Mouse (Mus musculus) neural tube, embryonic 15.5 days (tissue): ENCODE measurements around the gene Tbca. TPM values are rescaled to one million over a fixed set of nuclear protein-coding genes. Genes with fewer than 3 reads are reported as not detected.
A peak's percentile ranks its signal among the peaks of the same experiment; 100 is the strongest.

Experiments
- ATAC-seq: fragments of 200-750 bp; cut with Nextera tagmentation; 2 replicates; pipeline ENCODE4 v1.8.0; 2017; ENCODE audit warnings: mild to moderate bottlenecking, moderate TSS enrichment, moderate library complexity; ENCODE audit not compliant: low FRiP score
- H3K27ac ChIP-seq: fragments of 300-500 bp; sonication (generic); replicated peaks from 2 replicates; pipeline ENCODE4 v1.5.1; 2015; ENCODE audit warnings: mild to moderate bottlenecking, inconsistent platforms
- H3K27me3 ChIP-seq: fragments of 300-500 bp; sonication (generic); replicated peaks from 2 replicates; pipeline ENCODE4 v1.6.1; 2015; ENCODE audit warnings: inconsistent platforms
- H3K36me3 ChIP-seq: fragments of 300-500 bp; sonication (generic); 2 replicates; pipeline ENCODE4 v1.6.1; 2015; ENCODE audit warnings: inconsistent platforms
- H3K4me1 ChIP-seq: fragments of 300-500 bp; sonication (generic); 2 replicates; pipeline ENCODE4 v1.6.1; 2015; ENCODE audit warnings: inconsistent platforms
- H3K4me2 ChIP-seq: fragments of 300-500 bp; sonication (generic); 2 replicates; pipeline ENCODE4 v1.6.1; 2015; ENCODE audit warnings: inconsistent platforms, mild to moderate bottlenecking, moderate library complexity
- H3K4me3 ChIP-seq: fragments of 300-500 bp; sonication (generic); replicated peaks from 2 replicates; pipeline ENCODE4 v1.5.1; 2015; ENCODE audit warnings: mild to moderate bottlenecking, inconsistent platforms
- H3K9ac ChIP-seq: fragments of 300-500 bp; sonication (generic); replicated peaks from 2 replicates; pipeline ENCODE4 v1.6.1; 2015; ENCODE audit warnings: mild to moderate bottlenecking, inconsistent platforms
- H3K9me3 ChIP-seq: fragments of 300-500 bp; sonication (generic); replicated peaks from 2 replicates; pipeline ENCODE4 v1.6.1; 2016; ENCODE audit warnings: inconsistent platforms
- WGBS: fragments of 180-500 bp; shearing (Covaris S2); methylation state at CpG from one replicate; pipeline ENCODE4 v1.1.7; 2015; ENCODE audit warnings: mixed read lengths; 5-methylcytosine and 5-hydroxymethylcytosine counted together
- polyA plus RNA-seq: library from polyadenylated mRNA; unstranded; fragments of >200 nt; fragmentation: Nextera tagmentation; extraction: Ambion mirVana; gene quantifications from 2 replicates; pipeline ENCODE4 v1.2.1, GENCODE M21; 2015

Tbca gene
- 253 and 302 TPM in 2 replicates for polyA plus RNA-seq

DNA sequence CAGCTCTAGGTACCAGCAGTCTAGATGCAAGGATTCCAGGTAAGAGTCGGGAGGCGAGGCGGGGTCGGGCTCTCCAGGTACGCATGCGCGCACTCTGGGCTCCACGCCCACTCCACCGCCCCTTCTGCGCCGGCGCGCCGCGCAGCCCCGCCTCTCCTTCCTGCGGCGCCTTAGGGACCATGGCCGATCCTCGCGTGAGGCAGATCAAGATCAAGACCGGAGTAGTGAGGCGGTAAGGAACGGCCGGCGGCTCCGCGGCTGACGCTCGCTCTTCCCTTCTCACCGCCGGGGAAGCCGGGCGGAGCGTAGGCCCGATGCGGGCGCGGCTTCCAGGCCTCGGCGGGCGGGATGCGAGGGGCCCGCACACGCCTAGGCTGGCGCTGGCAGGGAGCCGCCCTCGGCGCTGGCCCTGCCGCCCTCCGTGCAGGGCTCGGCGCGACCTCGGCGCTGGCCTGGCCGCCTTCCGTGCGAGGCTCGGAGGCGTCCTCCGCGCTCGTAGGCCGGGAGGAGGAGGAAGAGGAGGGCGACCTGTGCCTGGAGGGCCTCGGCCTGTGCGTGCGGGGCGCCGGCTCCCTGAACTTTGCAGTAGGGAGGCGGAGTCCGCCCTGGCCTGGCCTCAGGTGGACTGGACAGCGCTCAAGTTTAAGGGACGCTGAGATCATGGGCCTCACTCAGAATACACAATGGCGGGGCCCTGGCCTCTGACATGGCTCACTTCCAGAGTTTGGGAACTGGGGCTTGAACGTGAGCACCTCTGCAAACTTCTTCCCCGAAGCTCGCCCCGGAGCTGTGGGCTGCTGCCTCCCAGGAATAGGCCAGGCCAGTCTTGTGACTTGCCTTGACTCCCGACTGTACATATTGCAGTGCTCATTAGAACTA, at the start of gene Tbca:
Gene Tbca (plus strand): TSS at position 140 of the 879 bp plus-strand sequence.
- Histone ChIP-seq H3K27me3 (0 out of 2 replicates have a peak, but pooled peaks cover 6% of the 10 kb centered on the region), H3K9me3 (no peaks in the 10 kb centered on the region), H3K36me3 (no peaks in the 10 kb centered on the region), H3K4me2 (peak within 1 kb of the TSS; percentile 78), H3K27ac (peak within 1 kb of the TSS; percentile 90), H3K9ac (peak within 1 kb of the TSS; percentile 96), H3K4me1 (peaks cover 10% of the 10 kb centered on the region), H3K4me3 (peak within 1 kb of the TSS; percentile 63)
- under 1% methylated on average over 80 of the region's 81 CpGs for WGBS
- ATAC-seq = peak; percentile 97

DNA sequence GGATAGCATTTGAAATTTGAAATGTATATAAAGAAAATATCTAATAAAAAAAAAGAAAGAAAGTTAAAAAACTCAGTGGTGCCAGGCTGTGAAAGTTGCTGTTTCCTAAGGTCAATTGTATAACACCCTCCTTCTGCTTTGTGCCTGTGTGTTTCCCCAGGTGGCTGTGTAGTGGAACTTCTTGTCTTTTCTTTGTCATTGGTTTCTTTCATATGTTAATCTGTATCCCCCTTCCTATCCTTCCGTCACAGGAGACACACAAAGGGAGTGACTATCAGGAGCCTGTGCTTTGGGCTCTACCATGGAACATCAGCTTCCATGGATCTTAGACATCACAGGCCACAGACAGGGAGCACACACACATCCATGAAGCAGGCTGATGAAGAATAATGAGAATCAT, 43.5 kb upstream of the Tbca start:
- H3K4me3 ChIP-seq = no peak overlapping the region
- H3K36me3 ChIP-seq = no peaks in the 10 kb centered on the region
- H3K27me3 ChIP-seq = no peaks in the 10 kb centered on the region
- WGBS = 15% methylated on average over 1 of the region's 1 CpGs
- H3K4me1 ChIP-seq = no peaks in the 10 kb centered on the region
- no peaks in the 10 kb centered on the region for H3K9me3 ChIP-seq
- no peak overlapping the region for H3K27ac ChIP-seq
- H3K9ac ChIP-seq = no peak overlapping the region
- ATAC-seq = no peak
- no peak overlapping the region for H3K4me2 ChIP-seq

DNA sequence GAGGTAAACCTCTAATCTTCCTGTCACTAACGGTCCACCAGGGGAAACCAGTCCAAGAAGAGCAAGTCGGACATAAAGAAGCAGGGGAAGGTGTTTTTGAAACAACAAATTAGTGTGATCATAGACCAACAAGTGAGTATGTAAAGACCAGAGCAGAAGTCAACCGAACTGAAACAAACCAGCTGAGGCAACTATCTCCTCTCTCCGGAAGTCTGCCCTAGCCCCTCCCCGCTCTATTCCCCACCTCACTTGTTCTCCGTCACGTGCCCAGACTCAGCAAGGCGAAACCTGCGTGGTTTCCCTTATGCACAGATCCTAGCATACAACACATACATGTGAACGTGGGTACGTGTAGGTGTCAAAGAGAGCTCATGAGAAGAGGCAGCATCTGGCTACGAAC, 22.9 kb upstream of the Tbca start:
- no peak overlapping the region for H3K4me3 ChIP-seq
- no peak overlapping the region for H3K27ac ChIP-seq
- no peaks in the 10 kb centered on the region for H3K9me3 ChIP-seq
- no peak overlapping the region for H3K9ac ChIP-seq
- no peak for ATAC-seq
- 90% methylated on average over 12 of the region's 12 CpGs for WGBS
- no peaks in the 10 kb centered on the region for H3K4me1 ChIP-seq
- H3K4me2 ChIP-seq = no peak overlapping the region
- no peaks in the 10 kb centered on the region for H3K36me3 ChIP-seq
- H3K27me3 ChIP-seq = no peaks in the 10 kb centered on the region

DNA sequence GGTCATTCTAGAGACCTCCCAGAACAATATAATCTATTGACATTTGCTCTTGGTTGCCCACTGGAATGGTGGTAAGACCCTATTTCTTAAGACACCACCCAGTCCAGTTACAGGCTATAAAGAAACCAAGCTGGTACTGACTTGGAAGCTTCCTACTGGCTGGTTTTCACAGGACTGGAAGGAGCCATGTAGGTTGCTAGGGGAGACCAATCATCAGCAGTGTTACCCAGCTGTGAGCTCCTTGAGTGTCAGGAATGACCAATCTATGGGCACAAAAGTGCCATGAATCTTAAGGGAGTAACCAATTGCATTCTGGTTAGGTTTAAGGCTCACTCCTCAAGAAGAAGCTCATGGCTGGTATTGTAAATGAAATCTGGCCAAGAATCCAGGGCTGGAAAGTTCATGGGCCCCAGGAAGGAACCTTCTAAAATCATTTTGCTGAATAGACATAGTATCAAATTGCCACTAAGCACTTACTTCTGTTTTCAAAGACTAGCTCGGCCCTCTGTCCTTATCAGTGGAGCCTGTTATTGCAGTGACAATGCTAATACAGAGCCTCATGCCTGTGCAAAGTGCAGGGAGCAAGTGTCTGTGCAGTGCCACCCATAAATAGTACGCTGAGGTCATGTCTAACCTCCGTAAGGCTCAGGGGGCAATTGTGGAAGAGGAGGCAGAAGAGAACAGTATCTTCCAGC, 20.1 kb upstream of the Tbca start:
- H3K9ac ChIP-seq = no peak overlapping the region
- H3K4me1 ChIP-seq = no peaks in the 10 kb centered on the region
- H3K27me3 ChIP-seq = no peaks in the 10 kb centered on the region
- H3K9me3 ChIP-seq = no peaks in the 10 kb centered on the region
- 84% methylated on average over 3 of the region's 3 CpGs for WGBS
- no peak overlapping the region for H3K4me3 ChIP-seq
- H3K4me2 ChIP-seq = no peak overlapping the region
- no peaks in the 10 kb centered on the region for H3K36me3 ChIP-seq
- no peak for ATAC-seq
- H3K27ac ChIP-seq = no peak overlapping the region

DNA sequence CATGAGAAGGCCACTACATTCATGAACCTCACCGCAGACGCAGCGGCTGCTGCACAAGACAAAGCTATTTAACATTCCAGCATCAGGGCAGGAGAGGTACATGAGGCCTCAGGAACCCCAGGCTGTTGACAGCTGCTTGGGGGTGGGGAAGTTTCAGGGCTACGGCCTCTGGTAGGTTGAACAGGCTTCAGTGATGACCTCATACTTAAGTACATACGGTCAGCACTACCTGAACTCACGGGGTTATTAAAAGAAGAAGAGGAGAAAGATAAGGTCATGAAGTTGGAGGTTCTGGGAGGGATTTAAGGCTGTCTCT, 19.6 kb upstream of the Tbca start:
- no peaks in the 10 kb centered on the region for H3K4me1 ChIP-seq
- no peak overlapping the region for H3K9ac ChIP-seq
- no peaks in the 10 kb centered on the region for H3K9me3 ChIP-seq
- H3K27me3 ChIP-seq = no peaks in the 10 kb centered on the region
- H3K27ac ChIP-seq = no peak overlapping the region
- 84% methylated on average over 6 of the region's 6 CpGs for WGBS
- ATAC-seq = no peak
- no peaks in the 10 kb centered on the region for H3K36me3 ChIP-seq
- H3K4me2 ChIP-seq = no peak overlapping the region
- no peak overlapping the region for H3K4me3 ChIP-seq

DNA sequence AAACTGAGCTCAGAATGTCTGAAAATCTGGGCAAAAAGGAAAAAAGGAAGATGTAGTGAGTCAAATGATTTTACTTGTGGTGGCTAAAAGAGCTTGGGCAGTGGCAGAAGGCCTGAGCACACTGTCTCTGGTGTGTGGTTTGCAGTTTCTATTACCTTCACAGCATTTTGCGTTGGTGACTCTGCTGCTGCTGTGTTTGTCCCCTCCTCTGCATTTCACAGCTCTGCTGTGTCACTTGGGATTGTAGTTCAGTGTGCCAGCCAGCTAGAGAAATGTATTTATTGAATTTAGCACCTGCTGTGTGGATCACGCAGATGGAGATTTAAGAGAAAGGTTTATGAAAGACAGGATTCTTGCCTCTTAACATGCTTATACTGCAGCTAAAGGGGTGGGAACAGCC, 1.8 kb upstream of the Tbca start:
- H3K9ac ChIP-seq = no peak overlapping the region
- H3K36me3 ChIP-seq = no peaks in the 10 kb centered on the region
- no peak overlapping the region for H3K4me2 ChIP-seq
- H3K27me3 ChIP-seq = 0 out of 2 replicates have a peak, but pooled peaks cover 6% of the 10 kb centered on the region
- ATAC-seq = no peak
- no peaks in the 10 kb centered on the region for H3K9me3 ChIP-seq
- WGBS = 78% methylated on average over 2 of the region's 2 CpGs
- peaks cover 10% of the 10 kb centered on the region for H3K4me1 ChIP-seq
- no peak overlapping the region for H3K4me3 ChIP-seq
- H3K27ac ChIP-seq = no peak overlapping the region

DNA sequence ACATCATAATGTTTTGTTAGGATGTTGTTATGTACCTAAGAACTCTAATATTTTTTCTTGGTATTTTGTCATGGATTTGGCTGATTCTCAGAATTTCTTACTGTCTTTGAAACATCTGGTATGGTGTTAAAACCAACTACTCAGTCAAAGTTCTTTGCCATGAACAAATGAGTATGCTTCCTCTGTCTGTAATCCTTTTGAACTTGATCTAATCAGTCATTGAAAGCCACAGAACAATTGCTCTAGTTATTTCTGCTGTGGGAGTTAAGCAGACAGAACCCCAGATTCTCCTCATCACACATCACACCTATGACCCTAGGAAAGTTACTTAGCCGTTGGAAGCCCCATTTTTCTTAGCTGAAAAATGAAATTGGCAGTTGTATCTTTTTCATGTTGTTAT, 6.0 kb downstream of the Tbca start:
- Histone ChIP-seq H3K27me3 (no peaks in the 10 kb centered on the region), H3K4me1 (peaks cover 5% of the 10 kb centered on the region), H3K4me2 (no peak overlapping the region), H3K4me3 (no peak overlapping the region), H3K36me3 (no peaks in the 10 kb centered on the region), H3K27ac (no peak overlapping the region), H3K9me3 (no peaks in the 10 kb centered on the region), H3K9ac (no peak overlapping the region)
- 79% methylated on average over 1 of the region's 1 CpGs for WGBS
- ATAC-seq = no peak

DNA sequence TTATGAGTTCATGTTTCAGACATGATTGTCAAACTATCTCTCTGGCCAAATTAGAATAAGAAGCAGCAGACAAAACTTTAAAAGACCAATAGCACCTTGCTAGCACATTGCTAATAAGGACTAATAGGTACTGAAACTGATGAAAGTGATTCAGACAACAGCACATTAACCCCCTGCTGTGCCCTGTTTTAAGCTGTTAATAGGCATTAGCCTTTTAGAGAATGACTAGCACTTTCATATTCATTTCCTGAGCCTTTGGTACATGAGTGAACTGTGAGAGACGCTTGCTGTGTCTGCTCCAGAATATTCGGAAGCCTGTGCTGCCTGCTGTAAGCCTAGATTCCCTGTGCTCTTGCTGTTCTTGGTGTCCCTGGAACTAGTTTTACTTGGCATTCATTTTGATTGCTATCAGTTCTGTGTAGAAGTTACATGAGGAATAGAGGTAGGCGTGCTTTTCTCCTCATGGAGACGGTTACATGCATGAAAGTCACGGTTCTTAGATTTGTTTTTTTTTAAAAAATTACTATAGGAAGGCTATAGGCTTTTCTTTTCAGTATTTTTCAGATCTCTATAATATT, 14.9 kb downstream of the Tbca start:
- no peaks in the 10 kb centered on the region for H3K9me3 ChIP-seq
- no peak overlapping the region for H3K27ac ChIP-seq
- no peak for ATAC-seq
- WGBS = 67% methylated on average over 5 of the region's 5 CpGs
- no peak overlapping the region for H3K4me2 ChIP-seq
- no peak overlapping the region for H3K4me3 ChIP-seq
- no peak overlapping the region for H3K9ac ChIP-seq
- no peaks in the 10 kb centered on the region for H3K27me3 ChIP-seq
- peaks cover 10% of the 10 kb centered on the region; the same call in 1 of the 2 replicates for H3K4me1 ChIP-seq
- no peaks in the 10 kb centered on the region for H3K36me3 ChIP-seq

DNA sequence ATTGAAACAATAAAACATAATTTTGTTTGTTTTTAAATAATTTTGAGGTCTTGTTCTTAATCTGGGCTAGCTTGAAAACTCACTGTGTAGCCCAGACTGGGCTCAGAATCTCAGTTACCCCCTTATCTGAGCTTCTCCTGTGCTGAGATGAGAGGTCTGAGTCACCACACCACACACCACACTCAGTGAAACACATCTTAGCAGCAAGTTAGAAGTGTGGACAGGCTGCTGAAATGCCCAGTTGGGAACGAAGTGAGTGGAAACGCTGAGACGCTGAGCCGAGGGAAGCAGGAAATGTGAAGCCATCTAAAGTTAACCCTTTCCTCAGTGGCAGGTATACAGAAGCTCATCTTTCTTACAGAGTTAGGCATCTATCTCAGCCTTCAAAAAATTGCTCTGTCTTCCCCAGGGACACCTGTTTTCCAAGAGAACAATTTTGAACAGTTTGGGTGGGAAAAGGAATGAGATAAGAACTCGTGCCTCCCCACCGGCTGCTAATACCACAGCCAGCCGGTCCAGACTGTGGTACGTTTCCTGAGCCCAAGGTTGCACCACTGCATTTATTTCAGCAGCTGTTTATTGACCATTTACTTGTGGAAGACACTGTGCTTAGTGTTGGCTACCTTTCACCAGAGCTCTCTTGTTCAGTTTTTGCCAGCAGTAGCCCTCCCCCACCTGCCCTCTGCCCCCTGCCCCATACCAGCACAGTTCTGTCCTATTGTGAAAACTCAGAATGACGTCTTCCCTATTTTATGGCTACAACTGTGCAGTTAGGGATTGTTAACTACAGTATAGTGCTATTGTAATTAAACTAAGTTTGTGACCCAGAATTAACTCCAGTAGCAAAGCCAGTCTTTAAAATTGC, 17.8 kb downstream of the Tbca start:
- Histone ChIP-seq H3K4me2 (no peak overlapping the region), H3K36me3 (no peaks in the 10 kb centered on the region), H3K9me3 (no peaks in the 10 kb centered on the region), H3K27ac (no peak overlapping the region), H3K27me3 (no peaks in the 10 kb centered on the region), H3K4me1 (peaks cover 10% of the 10 kb centered on the region; the same call in 1 of the 2 replicates), H3K4me3 (no peak overlapping the region), H3K9ac (no peak overlapping the region)
- ATAC-seq = no peak
- WGBS = 23% methylated on average over 9 of the region's 9 CpGs

DNA sequence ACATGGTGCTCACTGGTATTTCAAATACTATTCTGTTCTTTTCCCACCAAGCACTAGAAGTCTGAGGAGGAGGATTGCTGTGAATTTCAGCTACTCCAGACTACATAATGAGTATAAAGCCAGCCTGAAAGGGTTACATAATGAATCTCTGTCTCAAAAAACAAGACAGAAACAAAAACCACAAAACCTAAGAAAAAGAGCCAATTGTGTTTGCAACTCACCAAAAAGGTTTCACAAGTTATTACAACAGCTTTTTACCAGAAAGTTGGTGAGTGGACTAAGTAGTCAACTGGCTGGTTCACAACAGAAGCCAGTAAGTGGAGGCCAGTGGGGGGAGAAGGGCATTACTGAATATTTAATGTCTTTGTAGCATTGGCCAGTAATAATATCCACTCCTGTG, 19.9 kb downstream of the Tbca start:
- no peaks in the 10 kb centered on the region for H3K27me3 ChIP-seq
- no peak overlapping the region for H3K4me2 ChIP-seq
- H3K9me3 ChIP-seq = no peaks in the 10 kb centered on the region
- ATAC-seq = no peak
- no peak overlapping the region for H3K4me3 ChIP-seq
- no peaks in the 10 kb centered on the region for H3K36me3 ChIP-seq
- H3K9ac ChIP-seq = no peak overlapping the region
- peaks cover 6% of the 10 kb centered on the region; the same call in 1 of the 2 replicates for H3K4me1 ChIP-seq
- H3K27ac ChIP-seq = no peak overlapping the region

DNA sequence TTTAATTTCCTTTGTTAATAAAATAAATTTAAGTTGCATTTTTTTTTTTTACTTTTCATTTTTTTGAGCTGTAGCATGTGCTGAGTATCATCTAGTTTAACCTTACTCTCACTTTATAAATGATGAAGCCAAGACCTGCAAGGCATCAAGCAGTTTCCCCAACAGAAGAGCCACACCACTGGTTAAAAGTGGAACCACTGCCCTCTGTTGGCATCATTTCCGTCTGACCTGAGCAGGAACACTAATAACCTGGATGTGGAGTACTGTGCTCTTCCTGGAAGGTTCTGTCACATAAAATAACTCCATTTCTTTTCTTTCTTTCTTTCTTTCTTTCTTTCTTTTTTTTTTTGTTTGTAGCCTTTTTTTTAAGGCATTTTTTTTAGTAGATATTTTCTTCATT, 21.0 kb downstream of the Tbca start:
- H3K4me2 ChIP-seq = no peak overlapping the region
- H3K36me3 ChIP-seq = no peaks in the 10 kb centered on the region
- no peak overlapping the region for H3K27ac ChIP-seq
- no peak overlapping the region for H3K9ac ChIP-seq
- peaks cover 6% of the 10 kb centered on the region; the same call in 1 of the 2 replicates for H3K4me1 ChIP-seq
- no peak overlapping the region for H3K4me3 ChIP-seq
- no peak for ATAC-seq
- H3K27me3 ChIP-seq = no peaks in the 10 kb centered on the region
- H3K9me3 ChIP-seq = no peaks in the 10 kb centered on the region
- 58% methylated on average over 1 of the region's 1 CpGs for WGBS
